ENCODE assay signal across 26 mouse cellular contexts in the genomic region with DNA sequence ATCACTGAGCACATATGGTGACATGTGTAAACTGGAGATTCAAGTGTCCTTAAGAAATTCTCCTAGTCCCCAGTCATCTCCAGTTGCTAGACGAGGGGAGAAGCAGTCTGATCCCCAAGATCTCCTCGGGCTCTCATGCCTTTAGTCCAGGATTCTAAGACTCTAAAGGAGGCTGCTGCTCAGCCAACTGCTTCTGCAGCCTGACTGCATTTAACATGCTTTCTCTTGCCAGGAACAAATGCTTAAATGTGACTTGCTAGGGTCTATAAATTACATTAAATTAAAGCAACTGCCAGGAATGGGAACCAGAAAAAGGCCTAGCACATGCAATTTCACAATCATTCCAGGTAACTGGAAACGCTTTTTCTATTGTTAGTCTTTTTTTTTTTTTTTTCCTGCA.
A peak's percentile ranks its signal among the peaks of the same experiment; 100 is the strongest.
DNase-seq lines count a peak whose midpoint lies in the region; ATAC-seq and TF ChIP-seq lines count a peak whose summit lies in the region.
"Had no signal": no experiment of that assay in that cellular context is flagged by ENCODE, and none has a peak within 500 bp of the region (broad histone marks: within the 10 kb centered on the region; RNA-seq: fewer than 3 reads in every experiment).

No protein-coding gene starts in this region.

- WGBS in forebrain, postnatal 0 days = 65% methylated on average over 3 of the region's 3 CpGs
- WGBS in forebrain, embryonic 11.5 days = 81% methylated on average over 3 of the region's 3 CpGs
- WGBS in limb, embryonic 14.5 days = 57% methylated on average over 3 of the region's 3 CpGs
- WGBS in limb, embryonic 10.5 days = 75% methylated on average over 3 of the region's 3 CpGs

- H3K4me3 ChIP-seq in forebrain, postnatal 0 days (ENCODE audit: low read depth, low read length) = no peak overlapping the region
- H3K4me3 ChIP-seq in forebrain, embryonic 11.5 days (ENCODE audit: low read depth, low read length) = no peak overlapping the region
- no peak overlapping the region for H3K4me3 ChIP-seq in limb, embryonic 14.5 days (replicated peaks; ENCODE audit: low read length)
- no peak overlapping the region for H3K4me3 ChIP-seq in limb, embryonic 10.5 days
- H3K4me3 ChIP-seq: embryonic facial prominence, embryonic 13.5 days; forebrain, embryonic 10.5 days; forebrain, embryonic 15.5 days; hindbrain, embryonic 10.5 days; hindbrain, embryonic 13.5 days; intestine, embryonic 15.5 days had no signal

- no peak overlapping the region for H3K27ac ChIP-seq in forebrain, postnatal 0 days (ENCODE audit: low read depth, low read length)
- H3K27ac ChIP-seq in forebrain, embryonic 11.5 days (ENCODE audit: low read depth, low read length) = no peak overlapping the region
- H3K27ac ChIP-seq in limb, embryonic 14.5 days (replicated peaks; ENCODE audit: low read depth, low read length) = no peak overlapping the region
- no peak overlapping the region for H3K27ac ChIP-seq in limb, embryonic 10.5 days
- H3K27ac ChIP-seq: embryonic facial prominence, embryonic 13.5 days; forebrain, embryonic 10.5 days; forebrain, embryonic 15.5 days; hindbrain, embryonic 10.5 days; hindbrain, embryonic 13.5 days; intestine, embryonic 15.5 days had no signal

- H3K4me1 ChIP-seq in forebrain, postnatal 0 days (ENCODE audit: insufficient read depth) = no peaks in the 10 kb centered on the region
- H3K4me1 ChIP-seq in forebrain, embryonic 11.5 days (replicated peaks; ENCODE audit: control insufficient read depth, insufficient read depth, low read length) = no peaks in the 10 kb centered on the region
- H3K4me1 ChIP-seq in limb, embryonic 14.5 days (ENCODE audit: control insufficient read depth, insufficient read depth, low read length) = no peaks in the 10 kb centered on the region
- no peaks in the 10 kb centered on the region for H3K4me1 ChIP-seq in limb, embryonic 10.5 days
- H3K4me1 ChIP-seq: embryonic facial prominence, embryonic 13.5 days; forebrain, embryonic 10.5 days; forebrain, embryonic 15.5 days; hindbrain, embryonic 10.5 days; hindbrain, embryonic 13.5 days; intestine, embryonic 15.5 days had no signal

- H3K9ac ChIP-seq in forebrain, postnatal 0 days = no peak overlapping the region
- H3K9ac ChIP-seq in forebrain, embryonic 11.5 days (ENCODE audit: low read length) = no peak overlapping the region
- H3K9ac ChIP-seq in limb, embryonic 14.5 days (ENCODE audit: low read depth, low read length, severe bottlenecking) = no peak overlapping the region
- H3K9ac ChIP-seq: embryonic facial prominence, embryonic 13.5 days; forebrain, embryonic 15.5 days; hindbrain, embryonic 13.5 days; intestine, embryonic 15.5 days had no signal

- TF ChIP-seq CTCF in forebrain, postnatal 0 days (IDR thresholded peaks at IDR 0.05; ENCODE audit: low read depth) = no peak

- DNase-seq in forebrain, postnatal 0 days = peak; percentile 64
- DNase-seq in forebrain, embryonic 11.5 days (ENCODE audit: low spot score) = no peak
- DNase-seq in limb, embryonic 14.5 days (ENCODE audit: low spot score) = peak; percentile 24
- DNase-seq in limb, embryonic 10.5 days (ENCODE audit: low spot score) = no peak
- DNase-seq in brain, adult 2 months (ENCODE audit: low read depth, low spot score) = peak; percentile 13
- no peak for DNase-seq in heart, postnatal 14 days
- DNase-seq: adrenal gland, adult 8-10 months; adrenal gland, postnatal 25 days; cerebellum, adult 11 months; cerebellum, adult 2 months; cerebellum, adult 9-11 months; cerebellum, postnatal 25 days; gastrocnemius, postnatal 14 days; heart, adult 11 months; heart, postnatal 36 days; kidney, adult 11 months had no signal

- intact Hi-C loops in heart, postnatal 14 days (cut with DNase I) = no loop called here

- H3K36me3 ChIP-seq in forebrain, postnatal 0 days (ENCODE audit: insufficient read depth) = no peaks in the 10 kb centered on the region
- H3K36me3 ChIP-seq in forebrain, embryonic 11.5 days (ENCODE audit: control insufficient read depth, insufficient read depth, low read length) = no peaks in the 10 kb centered on the region
- H3K36me3 ChIP-seq in limb, embryonic 14.5 days (ENCODE audit: control insufficient read depth, insufficient read depth, low read length) = no peaks in the 10 kb centered on the region
- H3K36me3 ChIP-seq in limb, embryonic 10.5 days = no peaks in the 10 kb centered on the region
- H3K36me3 ChIP-seq: embryonic facial prominence, embryonic 13.5 days; forebrain, embryonic 10.5 days; forebrain, embryonic 15.5 days; hindbrain, embryonic 10.5 days; hindbrain, embryonic 13.5 days; intestine, embryonic 15.5 days had no signal

- no peak overlapping the region for H3K4me2 ChIP-seq in forebrain, postnatal 0 days (ENCODE audit: low read depth)
- H3K4me2 ChIP-seq in forebrain, embryonic 11.5 days (ENCODE audit: low read depth, low read length, severe bottlenecking) = no peak overlapping the region
- H3K4me2 ChIP-seq in limb, embryonic 14.5 days (replicated peaks; ENCODE audit: low read depth, low read length, severe bottlenecking) = no peak overlapping the region
- H3K4me2 ChIP-seq: embryonic facial prominence, embryonic 13.5 days; forebrain, embryonic 15.5 days; heart, embryonic 11.5 days; hindbrain, embryonic 13.5 days; intestine, embryonic 15.5 days had no signal

- H3K9me3 ChIP-seq in forebrain, postnatal 0 days (ENCODE audit: low read length) = no peaks in the 10 kb centered on the region
- no peaks in the 10 kb centered on the region for H3K9me3 ChIP-seq in forebrain, embryonic 11.5 days (ENCODE audit: control insufficient read depth, low read length)
- H3K9me3 ChIP-seq in limb, embryonic 14.5 days (ENCODE audit: control insufficient read depth, low read length) = no peaks in the 10 kb centered on the region
- H3K9me3 ChIP-seq in limb, embryonic 10.5 days (replicated peaks) = no peaks in the 10 kb centered on the region
- H3K9me3 ChIP-seq: embryonic facial prominence, embryonic 13.5 days; forebrain, embryonic 10.5 days; forebrain, embryonic 15.5 days; hindbrain, embryonic 10.5 days; hindbrain, embryonic 13.5 days; intestine, embryonic 15.5 days had no signal

- peak; percentile 53; the same call in 1 of the 2 replicates for ATAC-seq in forebrain, postnatal 0 days
- ATAC-seq in forebrain, embryonic 11.5 days (replicated peaks; ENCODE audit: low FRiP score) = no peak
- no peak for ATAC-seq in limb, embryonic 14.5 days (ENCODE audit: low FRiP score, low read depth)
- ATAC-seq: activated CD4-positive, CD25-positive, alpha-beta regulatory T cell, adult 4 months; CD4-positive, CD25-positive, alpha-beta regulatory T cell, adult 4 months; forebrain, embryonic 15.5 days; hindbrain, embryonic 16.5 days; intestine, embryonic 15.5 days had no signal

- no peak for TF ChIP-seq POLR2A in limb, embryonic 14.5 days (IDR thresholded peaks at IDR 0.05; ENCODE audit: borderline replicate concordance, extremely low read depth, insufficient read depth, insufficient read length)

- no peaks in the 10 kb centered on the region for H3K27me3 ChIP-seq in forebrain, postnatal 0 days (ENCODE audit: insufficient read depth, low read length)
- H3K27me3 ChIP-seq in forebrain, embryonic 11.5 days (ENCODE audit: control insufficient read depth, insufficient read depth, low read length) = no peaks in the 10 kb centered on the region
- H3K27me3 ChIP-seq in limb, embryonic 14.5 days (ENCODE audit: control insufficient read depth, insufficient read depth, low read length) = no peaks in the 10 kb centered on the region
- H3K27me3 ChIP-seq in limb, embryonic 10.5 days (ENCODE audit: low read depth, poor library complexity, severe bottlenecking) = no peaks in the 10 kb centered on the region
- H3K27me3 ChIP-seq: embryonic facial prominence, embryonic 13.5 days; forebrain, embryonic 15.5 days; hindbrain, embryonic 13.5 days; intestine, embryonic 15.5 days had no signal

Comparison
In these comparisons a context has a peak if more than half of its experiments do, and no peak if none do; other contexts are left out.
1. DNase-seq: peak in forebrain, postnatal 0 days (single experiment), limb, embryonic 14.5 days (single experiment) and brain, adult 2 months (single experiment); none in forebrain, embryonic 11.5 days (single experiment), limb, embryonic 10.5 days (single experiment) and heart, postnatal 14 days (0 of 2).